Mouse (Mus musculus) cerebellum, adult 9-11 months (tissue): ENCODE data around the gene Gm13723.

Source experiments
- DNase-seq: peaks from one replicate; pipeline ENCODE4 v3.0.0; 2022

Gene Gm13723

DNA sequence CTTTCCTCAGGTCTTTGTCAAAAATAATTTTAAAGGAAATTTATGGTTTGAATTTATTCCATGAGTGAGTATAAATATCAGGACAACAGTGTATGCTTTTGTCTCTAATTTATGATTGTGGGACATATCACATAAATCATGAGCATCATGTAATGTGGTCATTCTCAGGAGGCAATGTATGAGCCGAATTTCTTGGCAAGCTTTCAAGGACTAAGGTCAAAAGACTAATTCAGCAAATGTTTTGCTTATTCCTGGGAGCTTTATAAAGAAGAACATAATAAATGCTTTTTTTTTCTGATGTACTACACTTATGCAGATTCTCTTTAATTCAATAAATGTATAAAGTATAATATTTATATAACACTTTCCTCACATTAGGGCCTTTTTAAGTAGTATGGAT lies at the start of gene Gm13723:
Gene Gm13723, minus strand, starts transcription at position 101 of the 400 bp plus-strand sequence.
- no peak for DNase-seq

DNA sequence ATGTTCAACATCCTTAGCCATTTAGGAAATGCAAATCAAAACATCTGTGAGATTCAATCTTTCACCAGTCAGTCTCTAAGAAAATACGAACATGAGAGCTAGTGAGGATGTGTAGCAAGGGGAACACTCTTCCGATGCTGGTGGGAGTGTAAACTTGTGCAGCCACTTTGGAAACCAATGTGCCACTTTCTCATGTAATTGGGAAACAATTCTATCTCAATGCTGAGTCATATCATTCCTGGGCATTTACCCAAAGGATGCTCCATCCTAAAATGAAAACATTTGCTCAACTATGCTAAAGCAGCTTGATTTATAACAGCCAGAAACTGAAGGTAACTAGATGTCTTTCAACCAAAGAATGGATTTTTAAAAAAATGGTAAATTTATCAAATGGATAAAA lies 31.0 kb upstream of the Gm13723 start:
- no peak for DNase-seq

DNA sequence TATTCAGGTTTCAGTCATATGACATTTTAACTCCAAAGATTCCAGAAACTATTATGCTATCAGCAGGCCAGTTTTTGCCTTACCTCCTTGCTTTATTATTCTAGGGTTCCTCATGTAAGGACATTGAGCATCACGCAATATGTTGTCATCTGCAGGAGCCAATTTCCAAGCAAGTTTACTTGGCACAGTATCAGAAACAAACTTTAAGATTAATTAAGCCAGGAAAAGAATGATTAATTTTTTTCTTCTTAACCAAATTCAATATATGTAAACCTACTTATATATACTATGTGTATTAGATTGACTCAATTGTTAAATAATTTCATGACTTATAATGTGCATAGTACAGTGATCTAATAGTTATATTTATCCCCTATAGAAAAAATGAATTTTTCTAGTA lies 17.5 kb upstream of the Gm13723 start, which contains the start of gene Olfr1097:
Gene Olfr1097, minus strand, starts transcription at position 101 of the 400 bp plus-strand sequence.
- DNase-seq: no peak

DNA sequence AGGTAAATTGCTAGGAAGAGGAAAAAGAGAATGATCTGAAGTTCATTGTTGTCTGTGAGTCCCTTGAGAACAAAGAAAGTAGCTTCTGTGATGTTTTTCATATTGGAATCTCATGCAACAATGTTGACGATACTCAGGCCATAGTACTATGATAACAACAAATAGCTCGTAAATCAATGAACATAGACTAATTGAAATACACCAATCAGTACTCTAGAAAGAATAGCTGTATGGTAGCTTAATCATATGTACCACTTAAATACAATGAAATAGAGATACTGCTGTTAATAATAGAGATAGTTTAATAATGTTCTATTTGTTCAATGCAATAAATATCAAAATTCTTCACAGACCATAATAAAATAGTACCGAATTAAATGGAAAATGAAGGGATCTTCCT lies 23.0 kb downstream of the Gm13723 start, which contains the start of gene Olfr1095:
Gene Olfr1095, minus strand, starts transcription at position 101 of the 400 bp plus-strand sequence.
- DNase-seq: no peak

GRCm38 (mm10) chr2:86824363-86824762 lies 50.2 kb downstream of the Gm13723 start, which contains the start of gene Olfr1094:
TSS of gene Olfr1094 (plus strand) at chr2:86824663.
- no peak for DNase-seq
